Mouse (Mus musculus) cerebellum, adult 11-12 months (tissue): ENCODE measurements around the gene Adamtsl1.

Experiments used
- DNase-seq: peaks from one replicate; pipeline ENCODE4 v3.0.0; 2022

The Adamtsl1 gene

DNA sequence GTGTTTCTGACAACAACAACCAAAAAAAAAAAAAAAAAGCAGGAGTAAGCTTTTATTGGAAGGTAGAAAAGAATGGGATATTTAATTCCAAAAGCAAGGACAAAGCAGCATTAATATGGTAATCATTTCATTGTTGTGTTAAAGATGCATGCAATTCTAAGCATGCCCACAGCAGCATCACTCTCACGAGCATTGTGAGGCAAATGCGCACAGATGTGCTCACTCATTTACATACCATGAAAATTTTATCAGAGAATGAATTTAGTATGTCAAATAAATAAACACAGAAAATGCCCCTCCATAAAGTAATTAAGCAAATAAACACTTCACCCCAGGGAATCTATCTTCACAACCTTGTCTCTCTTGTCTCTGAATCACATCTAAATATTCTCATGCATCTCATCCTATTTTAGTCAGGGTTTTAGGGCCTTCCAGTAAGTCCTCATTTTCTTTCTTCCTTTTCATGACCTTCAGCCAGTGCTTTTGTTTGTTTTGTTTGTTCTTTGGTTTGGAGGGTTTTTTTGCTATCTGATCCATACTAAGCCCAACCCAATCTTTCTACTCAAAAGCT is 728.0 kb downstream of the Adamtsl1 start:
- no peak for DNase-seq

DNA sequence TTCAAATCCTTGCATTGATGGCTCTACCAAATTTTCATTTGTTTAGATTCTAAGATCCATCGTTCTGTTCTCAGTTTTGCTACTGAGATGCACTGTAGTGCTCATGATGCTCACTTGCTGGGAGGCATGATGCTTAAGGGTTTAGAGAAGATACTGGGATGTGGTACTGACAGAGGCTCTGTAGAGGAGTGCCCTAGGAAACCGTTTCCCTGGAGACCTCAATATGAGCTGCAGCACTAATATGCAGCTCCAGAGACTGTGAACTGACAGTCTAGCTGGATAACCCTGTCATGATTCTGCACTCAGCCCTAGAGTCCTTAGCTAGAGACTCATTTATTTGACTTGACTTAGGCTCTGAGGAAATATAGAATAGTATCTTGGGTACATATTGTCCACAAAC is 756.1 kb downstream of the Adamtsl1 start:
- DNase-seq: no peak

DNA sequence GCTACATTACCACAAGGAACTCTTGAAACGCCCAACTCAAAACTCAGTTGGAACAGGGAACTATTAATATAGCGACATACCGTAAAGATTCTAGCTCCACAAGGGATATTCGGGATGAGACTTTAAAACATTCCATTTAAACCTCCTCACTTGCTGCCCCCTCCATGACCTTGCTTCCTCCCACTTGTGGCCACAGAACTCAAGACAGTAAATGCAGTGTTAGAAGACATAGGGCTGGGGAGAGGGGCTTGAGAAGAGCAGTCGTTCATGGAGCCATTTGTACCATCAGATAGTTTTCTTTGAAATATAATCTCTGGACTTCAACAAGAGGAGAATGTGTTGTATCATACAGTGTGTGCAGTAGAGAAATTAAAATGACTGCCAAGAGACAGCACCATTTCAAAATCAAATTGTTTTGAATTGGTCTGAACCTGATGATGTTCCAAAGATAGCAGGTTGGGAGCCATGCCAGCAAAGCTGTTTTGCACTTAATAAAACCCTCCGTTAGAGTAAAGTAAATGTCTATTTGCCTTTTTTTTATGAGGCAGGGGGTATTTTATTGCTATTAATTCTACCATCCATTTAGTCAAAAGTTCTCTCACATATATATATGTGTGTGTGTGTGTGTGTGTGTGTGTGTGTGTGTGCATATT is 759.9 kb downstream of the Adamtsl1 start:
- no peak for DNase-seq

- no peak for DNase-seq
Observed at GRCm38 (mm10) chr4:86274663-86275062, 760.7 kb downstream of the Adamtsl1 start.

DNA sequence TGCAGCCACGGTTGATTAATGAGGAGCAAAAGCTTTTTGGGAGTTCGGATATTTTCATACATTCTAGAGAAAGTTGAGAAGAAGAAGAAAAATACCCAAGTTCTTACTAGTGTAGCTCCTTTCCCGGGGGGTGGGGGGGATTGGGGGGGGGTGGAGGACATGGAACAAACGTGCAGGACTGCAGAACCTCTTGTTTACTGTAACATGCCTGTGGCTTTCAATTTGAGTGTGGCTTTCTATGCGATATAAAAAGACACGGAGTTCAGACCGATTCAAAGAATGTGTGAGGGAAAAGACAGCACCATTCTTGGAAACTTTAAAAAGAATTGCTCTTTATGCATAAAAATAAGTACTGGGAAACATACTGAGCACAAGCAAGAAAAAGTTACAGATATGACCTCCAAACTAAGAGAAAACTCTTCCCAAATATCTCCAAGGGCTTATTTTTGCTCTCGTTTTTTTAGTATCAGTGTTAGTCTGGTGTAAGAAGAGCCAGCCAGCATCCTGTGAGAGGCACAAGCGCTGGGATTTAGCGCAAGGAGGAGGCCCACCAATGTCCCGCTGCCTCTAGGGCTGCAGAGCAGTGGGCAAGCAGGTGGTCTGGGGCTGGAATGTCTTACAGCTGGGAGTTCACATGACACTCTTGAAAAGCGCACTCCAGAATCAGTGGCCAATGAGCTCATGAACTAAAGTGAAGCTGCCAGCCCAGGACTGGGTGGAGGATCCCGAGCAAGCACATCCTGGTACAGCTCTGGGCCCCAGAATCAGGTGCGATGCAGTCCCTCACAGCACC is 762.2 kb downstream of the Adamtsl1 start:
- DNase-seq: no peak

DNA sequence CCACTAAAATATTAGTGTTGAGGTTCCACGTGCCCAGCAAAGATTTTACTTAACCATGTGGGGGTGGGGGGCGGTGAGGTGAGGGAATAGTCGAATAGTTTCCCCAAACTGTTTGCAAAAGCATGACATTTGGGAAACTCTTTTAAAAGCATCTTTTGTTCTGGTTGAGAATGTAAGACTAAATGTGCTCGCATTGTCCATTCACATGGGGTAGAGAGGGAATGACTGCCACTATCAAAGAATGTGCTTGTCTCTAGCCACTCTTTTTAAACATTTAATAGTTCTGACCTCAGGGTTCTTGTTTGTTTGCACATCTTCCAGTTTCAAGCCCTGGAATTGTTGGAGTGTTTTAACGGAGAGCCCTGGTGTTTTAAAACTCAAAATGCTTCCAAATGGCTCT is 764.6 kb downstream of the Adamtsl1 start:
- DNase-seq: no peak

DNA sequence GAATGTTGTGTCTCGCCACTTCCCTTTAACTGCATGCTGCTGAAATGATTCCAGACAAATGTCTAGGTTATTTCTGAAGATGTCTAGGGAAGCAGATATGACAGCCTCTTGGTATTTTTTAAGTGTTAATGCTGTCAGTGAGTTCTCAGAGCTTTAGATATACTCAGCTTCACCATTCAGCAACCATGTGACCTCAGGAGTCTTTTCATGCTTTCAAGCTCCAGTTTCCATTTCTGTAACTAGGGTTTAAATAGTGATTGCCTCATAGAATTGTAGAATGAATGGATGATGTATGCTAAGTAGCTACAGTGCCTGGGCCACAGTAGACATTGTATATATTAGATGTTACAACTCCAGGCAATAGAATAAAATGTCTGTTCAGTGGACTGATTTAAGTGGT is 772.6 kb downstream of the Adamtsl1 start:
- no peak for DNase-seq

- DNase-seq: no peak
Observed at GRCm38 (mm10) chr4:86288264-86288663, 774.3 kb downstream of the Adamtsl1 start.

GRCm38 (mm10) chr4:86289511-86290273 is 775.7 kb downstream of the Adamtsl1 start:
- DNase-seq: no peak

DNA sequence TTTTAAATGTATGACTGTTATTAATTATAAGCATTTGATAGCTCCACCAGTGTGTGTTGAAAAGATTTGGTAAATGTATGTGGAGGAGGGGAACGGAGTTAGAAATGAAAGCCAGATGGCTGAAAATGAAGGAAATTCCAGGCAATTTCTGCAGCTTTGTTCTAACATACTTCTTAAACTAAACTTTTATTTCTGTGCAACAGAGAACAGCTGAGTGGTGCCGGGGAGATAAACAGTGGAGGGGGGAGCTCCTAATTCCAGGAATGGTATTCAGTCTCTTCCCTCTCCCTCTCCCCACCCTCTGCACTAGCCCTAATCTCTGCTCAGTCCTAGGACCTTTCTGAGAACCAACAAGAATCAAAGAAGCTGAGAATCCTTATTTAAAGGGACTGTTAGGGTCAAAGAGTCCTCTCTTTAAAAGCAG is 780.9 kb downstream of the Adamtsl1 start:
- no peak for DNase-seq

- no peak for DNase-seq
Observed at GRCm38 (mm10) chr4:86301469-86301868, 787.5 kb downstream of the Adamtsl1 start.

DNA sequence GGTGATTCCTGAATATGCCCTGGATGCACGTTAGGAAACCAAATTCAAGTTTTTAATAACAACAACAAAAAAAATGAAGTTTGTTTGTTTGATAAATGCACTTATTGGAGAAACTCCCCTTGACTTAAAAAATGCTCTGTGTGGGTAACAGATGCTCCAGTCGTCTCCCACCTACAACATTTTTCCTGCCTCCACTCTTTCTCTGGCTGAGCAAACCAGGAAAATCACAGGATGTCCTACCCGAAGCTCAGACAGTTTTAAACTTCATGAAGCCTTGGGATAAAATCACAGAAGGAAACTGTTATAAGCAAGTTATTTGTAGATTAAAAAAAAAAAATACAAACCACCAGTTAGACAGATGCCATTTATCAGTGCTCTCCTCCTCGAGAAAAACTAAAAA is 788.1 kb downstream of the Adamtsl1 start:
- no peak for DNase-seq

- DNase-seq: no peak
Observed at GRCm38 (mm10) chr4:86306753-86307152, 792.8 kb downstream of the Adamtsl1 start.

DNA sequence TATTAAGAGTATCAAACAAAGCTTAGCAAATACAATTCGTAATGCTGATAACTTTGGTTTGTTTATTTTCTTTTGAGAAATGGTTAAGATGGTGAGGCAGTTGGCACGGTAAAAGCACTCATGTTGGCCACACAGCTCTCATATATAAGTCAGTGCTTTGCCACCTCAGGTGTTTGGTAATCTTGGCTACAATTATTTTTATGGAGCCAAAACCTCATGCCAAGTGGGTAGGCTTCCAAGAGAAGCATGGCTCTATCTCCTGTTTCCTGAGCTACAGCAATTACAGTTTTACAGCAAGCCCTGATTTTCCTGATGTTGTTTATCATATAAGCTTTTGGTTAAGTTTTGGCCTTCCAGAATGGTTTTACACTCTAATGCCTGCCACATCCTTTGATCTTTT is 795.2 kb downstream of the Adamtsl1 start:
- peak; percentile 45 for DNase-seq

DNA sequence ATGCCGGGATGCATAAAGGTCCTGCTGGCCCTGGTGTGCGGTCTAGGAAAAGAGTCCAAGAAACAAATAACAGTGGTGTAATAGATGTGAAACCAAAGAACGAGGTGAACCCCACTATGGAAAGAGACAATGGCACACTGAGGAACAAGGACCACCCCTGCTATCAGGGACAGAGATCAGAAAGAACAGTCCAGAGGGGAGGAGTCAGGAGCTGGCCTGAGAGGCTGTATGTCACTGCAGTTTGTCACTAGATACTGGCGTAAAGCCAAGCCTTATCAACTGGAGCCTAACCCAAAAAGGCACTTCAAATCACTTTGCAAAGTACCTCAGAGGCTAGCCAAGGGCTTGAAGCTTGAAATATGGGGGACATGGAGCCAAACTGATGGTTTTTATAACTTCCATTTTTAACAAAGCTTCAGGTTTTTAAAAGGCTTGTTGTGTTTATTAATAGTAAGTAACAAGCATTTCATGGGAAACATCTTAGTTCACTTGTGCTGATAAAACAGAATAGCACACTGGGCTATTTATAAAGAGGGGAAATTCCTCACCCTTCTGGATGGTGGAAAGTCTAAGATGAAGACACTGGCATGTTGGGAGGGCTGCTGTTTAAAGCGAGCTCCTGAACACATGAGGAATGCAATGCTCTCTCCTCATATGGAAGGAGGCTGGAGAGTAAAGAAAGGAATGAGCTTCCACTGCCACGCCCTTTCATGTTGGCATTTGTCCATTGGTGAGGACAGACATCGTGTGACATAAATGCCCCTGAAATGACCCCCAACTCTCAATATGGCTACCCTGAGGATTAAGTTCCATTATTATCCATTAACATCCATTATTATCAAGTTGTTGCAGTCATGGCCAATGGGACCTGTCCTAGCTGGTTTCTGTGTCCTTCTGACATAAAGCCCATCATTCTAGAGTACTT is 797.1 kb downstream of the Adamtsl1 start:
- no peak for DNase-seq

DNA sequence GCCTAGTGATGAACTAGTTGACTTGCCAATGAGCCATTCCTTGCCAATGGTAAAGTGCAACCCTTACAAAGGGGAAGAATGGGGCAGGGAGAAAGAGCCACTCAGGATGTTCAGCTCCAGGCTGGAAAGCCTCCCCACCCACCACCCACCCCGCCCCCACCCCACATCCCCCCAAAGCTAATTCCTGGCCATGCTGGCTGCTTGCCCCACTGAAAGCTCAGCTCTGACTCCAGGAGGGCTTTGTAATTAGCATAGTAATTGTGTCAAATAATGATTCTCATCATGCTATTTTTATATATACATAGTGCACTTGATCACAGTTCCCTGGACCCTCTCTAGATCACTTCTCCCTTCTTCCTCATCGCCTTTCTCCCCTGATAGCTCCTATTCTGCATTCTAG is 798.4 kb downstream of the Adamtsl1 start:
- DNase-seq: no peak

GRCm38 (mm10) chr4:86314442-86314841 is 800.5 kb downstream of the Adamtsl1 start:
- no peak for DNase-seq

- DNase-seq: no peak
Observed at GRCm38 (mm10) chr4:86315122-86315521, 801.1 kb downstream of the Adamtsl1 start.

- no peak for DNase-seq
Observed at GRCm38 (mm10) chr4:86317916-86318542, 804.1 kb downstream of the Adamtsl1 start.

GRCm38 (mm10) chr4:86325411-86325810 is 811.4 kb downstream of the Adamtsl1 start:
- no peak for DNase-seq

DNA sequence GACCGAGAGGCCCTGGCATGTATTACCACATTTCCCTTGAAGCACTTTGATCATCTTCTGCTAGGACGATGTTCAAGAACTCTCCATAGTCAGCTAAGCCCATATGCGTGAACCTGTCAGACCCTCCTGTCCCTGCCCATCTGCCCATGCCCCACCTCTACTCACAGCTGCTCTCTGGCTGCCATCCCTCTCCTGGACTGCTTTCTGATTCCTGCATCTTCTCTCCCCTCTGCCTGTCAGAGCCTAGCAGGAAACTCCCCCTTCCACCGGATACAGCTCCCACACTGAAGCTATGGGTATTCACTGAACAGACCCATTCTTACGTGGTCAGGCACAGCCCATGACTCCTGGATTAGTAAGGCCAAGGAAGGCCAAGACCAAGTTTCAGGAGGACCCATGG is 812.0 kb downstream of the Adamtsl1 start:
- no peak for DNase-seq

- no peak for DNase-seq
Observed at GRCm38 (mm10) chr4:86326638-86327037, 812.7 kb downstream of the Adamtsl1 start.
